Mouse (Mus musculus): ENCODE results near the gene Topaz1.

DNA sequence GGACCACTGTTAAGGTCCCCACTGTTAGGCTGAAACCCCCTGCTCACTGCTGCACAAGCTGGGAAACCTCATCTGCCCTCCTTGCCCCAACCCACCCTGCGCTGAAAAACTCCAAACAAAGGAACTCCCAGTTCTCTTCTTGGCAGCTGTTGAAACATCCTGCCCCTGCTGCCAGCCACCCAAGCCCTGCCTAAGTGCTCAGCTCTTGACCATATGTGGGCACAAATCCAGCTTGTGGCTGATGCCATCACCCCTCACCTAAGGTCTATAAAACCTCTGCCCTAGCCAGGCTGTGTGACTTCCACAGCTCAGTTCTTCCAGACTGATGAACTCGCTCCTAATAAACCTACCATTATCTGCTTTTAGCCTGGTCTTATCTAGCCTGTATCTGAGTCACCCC, 11.1 kb upstream of the Topaz1 start:
- TF ChIP-seq CTCF (IDR thresholded peaks at IDR 0.05; ENCODE audit: low read depth, low read length) (no peak), POLR2A (IDR thresholded peaks at IDR 0.05; ENCODE audit: extremely low read depth, insufficient read depth, low read length) (no peak)
